Mouse (Mus musculus): ENCODE measurements around the gene Nae1. TPM values are rescaled to one million over a fixed set of nuclear protein-coding genes. Genes with fewer than 3 reads are reported as not detected.
"Not testable (repeated sequence)": the region's sequence is repeated elsewhere in the genome, so short reads cannot be mapped to it uniquely, and the experiment has no call there.

Nae1 gene
- total RNA-seq (2021) = 10 to 100 TPM; 27.2 to 31.8 TPM

DNA sequence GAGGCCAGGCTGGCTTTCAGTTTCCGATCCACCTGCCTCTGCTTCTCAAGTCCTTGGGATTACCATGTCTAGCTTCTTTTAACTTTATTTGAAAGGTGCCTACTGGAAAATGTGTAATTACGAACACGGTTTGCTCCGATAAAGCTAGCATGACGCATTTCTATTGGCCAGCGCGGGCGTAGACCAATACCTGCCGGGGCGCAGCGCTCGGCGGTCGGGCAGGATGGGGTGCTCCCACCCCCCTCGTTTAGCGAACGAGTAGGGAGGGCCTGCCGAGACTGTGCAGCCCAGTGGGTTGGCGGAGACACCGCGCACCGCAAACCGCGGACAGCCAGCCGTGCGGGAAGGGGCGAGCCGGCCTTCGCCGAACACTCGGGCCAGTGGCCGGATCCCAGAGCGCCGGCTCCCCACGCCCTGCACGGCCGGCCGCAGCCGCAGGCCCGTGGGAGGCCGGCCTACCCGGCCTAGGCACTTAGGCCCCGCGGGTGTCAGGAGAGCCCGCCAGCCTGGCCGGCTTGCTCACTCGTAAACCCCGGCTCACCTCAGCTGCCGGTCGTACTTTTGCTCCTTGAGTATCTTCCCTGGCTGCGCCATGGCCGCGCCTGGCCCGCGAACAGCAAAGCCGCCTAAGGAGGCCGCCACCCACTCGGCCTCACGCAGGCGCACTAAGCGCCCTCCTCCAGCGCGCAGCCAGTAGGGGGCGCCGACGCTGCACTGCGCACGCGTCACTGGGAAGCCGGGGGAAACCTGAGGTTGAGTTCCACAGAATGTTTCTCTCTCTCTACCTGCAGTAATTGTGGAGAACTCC lies at the start of gene Nae1, which contains the start of gene Car7:
Gene Nae1, minus strand, starts transcription at position 667 of the 808 bp plus-strand sequence.
Gene Car7, plus strand, starts transcription at position 719 of the 808 bp plus-strand sequence.
- peak; percentile 96 to 98 for DNase-seq
- intact Hi-C loops (cut with DNase I) = loop anchor here (1.0 to 2.0 kb wide), 2 partner anchors 37 to 91 kb away; partner anchors contain the start of gene Dync1li2

DNA sequence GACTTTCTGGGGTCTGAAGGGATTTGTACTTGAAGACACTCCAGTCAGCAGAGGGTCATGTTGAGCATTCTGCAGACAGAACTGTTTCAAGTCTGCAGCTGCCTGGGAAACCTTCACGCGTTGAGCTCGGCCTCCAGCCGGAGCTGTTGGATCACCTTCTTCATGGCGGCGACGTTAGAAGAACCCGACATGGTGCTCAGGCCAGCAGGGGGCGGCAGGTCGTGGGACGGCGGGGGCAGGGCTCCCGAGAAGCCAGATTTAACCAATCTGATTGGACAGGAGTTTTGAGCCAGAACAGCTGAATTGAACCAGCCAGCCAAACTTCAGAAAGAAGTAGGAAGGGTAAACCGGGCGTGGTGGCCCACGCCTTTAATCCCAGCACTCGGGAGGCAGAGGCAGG lies 43.2 kb upstream of the Nae1 start:
- intact Hi-C loops (cut with DNase I); DNase-seq: not testable (repeated sequence)

DNA sequence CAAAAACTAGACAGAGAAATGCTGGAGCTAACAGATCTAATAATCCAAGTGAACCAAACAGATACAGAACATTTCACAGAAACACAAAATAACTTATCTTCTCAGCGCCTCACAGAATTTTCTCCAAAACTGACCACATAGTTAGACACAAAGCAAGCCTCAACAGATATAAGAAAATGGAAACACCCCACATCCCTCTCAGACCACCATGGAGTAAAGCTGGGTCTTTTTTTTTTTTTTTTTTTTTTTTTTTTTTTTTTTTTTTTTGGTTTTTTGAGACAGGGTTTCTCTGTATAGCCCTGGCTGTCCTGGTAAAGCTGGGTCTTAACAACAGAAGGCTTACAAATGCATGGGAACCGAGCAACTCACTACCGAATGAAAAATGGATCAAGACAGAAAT lies 42.4 kb upstream of the Nae1 start:
- DNase-seq = no peak
- intact Hi-C loops (cut with DNase I) = no loop called here

DNA sequence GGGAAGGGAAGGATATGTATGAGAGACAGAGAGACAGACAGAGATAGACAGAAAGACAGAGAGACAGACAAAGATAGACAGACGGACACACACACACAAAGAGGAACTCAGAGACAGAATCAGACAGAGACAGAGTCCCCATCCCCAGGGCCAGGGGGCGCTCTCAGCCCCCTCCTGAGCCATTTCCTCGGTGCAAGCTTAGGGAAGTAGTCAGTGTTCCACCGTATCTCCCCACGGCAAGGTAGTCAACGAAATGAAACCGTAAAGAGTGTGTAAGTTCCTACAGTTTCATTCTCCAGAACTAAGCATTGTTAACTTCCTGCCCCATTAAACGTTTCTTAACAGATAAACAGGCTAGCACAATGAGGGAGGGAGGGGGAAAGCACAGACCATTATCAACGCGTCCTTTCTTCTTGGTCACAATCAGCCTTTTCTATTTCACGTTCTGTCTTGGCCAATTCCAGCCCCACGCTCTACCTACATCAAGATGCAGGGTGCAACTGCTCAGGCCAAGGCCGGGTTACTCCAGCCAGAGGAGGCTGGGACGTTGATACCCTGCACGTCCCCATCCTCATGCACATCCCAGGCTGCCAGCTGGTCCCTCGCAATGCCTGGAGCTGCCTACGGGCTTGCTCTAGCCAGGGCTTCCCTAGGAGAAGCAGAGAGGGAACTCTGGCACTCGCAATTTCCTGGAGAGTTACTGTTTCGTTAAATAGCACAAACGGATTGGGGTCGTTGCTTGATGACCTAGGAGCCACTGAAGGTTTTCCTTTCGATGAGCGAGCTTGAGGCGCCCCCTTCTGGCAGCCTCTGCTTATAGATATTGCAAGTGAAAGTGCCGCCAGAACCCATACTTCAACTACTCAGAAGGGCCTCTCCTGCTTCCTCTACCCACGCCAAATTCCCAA lies 36.3 kb upstream of the Nae1 start:
- intact Hi-C loops (cut with DNase I) = loop anchor here (1.0 to 5.0 kb wide), 5 partner anchors 36 to 423 kb away; partner anchors contain the start of genes Car7, Cklf, Dync1li2 and Nae1
- peak; percentile 87 to 92 for DNase-seq

DNA sequence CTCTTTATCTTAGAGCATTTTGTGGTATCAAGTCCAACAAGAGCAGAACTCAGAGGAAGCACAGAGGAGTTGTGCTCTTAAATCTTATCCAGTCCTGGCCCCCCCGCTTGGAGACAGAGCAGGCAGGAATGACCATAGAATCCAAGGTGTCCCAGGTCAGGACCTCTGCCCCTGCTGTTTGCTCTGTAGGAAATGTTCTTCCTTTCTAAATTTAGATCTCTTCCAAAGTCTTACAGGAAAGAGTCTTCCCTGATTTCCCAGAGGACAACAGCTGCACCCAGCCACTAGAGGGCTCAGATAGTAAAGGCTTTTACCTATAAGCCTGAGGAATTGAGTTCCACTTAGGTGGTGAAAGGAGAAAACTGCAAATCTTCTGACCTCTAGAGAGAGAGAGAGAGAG lies 35.1 kb upstream of the Nae1 start:
- intact Hi-C loops (cut with DNase I) = loop anchor here (10.0 kb wide), 1 partner anchor 475 kb away; no protein-coding TSS in a partner anchor
- peak; percentile 28 to 31 for DNase-seq

DNA sequence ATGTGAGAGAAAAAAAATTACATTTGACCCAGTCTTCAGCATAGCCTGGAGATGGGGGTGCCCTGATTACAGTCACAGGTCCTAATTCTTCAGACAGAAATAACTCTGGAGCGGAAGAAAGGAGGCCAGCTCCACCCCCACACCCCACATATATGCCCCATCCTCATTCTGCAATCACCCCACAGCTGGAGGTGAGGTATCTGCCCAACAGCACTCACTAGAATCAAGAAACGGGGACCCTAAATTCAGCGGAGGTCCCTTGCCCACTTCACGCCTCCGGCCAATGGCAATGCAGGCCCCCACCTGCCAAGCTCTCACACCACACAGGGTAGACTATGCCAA lies 31.0 kb upstream of the Nae1 start:
- no peak for DNase-seq
- intact Hi-C loops (cut with DNase I) = loop anchor here (10.0 kb wide), 1 partner anchor 471 kb away; no protein-coding TSS in a partner anchor

DNA sequence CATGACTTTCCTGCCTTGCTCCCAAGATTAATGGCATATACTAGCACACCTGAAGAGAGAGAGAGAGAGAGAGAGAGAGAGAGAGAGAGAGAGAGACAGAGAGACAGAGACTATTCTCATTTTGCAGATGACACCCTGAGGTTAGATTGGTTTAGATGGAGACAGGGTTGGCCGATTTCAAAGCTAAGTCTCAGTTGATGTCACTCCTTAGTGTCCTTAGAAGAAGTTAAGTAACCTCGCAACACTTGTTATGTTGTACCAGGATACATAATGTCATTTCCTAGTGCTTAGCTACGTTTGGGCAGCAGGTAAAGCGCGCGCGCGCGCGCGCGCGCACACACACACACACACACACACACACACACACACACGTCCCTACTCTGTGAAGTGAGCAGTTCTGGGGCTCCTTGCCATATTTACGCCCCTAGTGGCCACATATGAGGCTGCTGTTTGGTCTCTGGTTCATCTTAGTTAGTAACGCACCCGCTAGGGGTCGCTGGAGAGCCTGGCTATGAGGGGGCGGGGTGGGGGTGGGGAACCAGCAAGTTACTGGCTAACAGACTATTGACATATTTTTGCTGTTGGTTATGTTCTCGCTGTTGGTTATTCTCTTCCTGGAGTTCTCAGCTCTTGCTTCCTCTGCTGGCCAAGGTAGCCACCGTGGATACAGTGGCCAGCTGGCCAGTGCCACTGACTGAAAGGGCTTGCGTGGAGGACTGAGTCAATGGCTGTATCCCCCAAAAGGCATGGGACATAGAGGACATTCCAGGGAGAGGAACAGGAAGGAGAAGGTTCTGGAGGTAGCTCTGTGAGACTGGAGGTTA lies 30.4 kb upstream of the Nae1 start:
- DNase-seq = peak; percentile 84 to 89
- intact Hi-C loops (cut with DNase I) = loop anchor here (10.0 kb wide), 1 partner anchor 470 kb away; no protein-coding TSS in a partner anchor

DNA sequence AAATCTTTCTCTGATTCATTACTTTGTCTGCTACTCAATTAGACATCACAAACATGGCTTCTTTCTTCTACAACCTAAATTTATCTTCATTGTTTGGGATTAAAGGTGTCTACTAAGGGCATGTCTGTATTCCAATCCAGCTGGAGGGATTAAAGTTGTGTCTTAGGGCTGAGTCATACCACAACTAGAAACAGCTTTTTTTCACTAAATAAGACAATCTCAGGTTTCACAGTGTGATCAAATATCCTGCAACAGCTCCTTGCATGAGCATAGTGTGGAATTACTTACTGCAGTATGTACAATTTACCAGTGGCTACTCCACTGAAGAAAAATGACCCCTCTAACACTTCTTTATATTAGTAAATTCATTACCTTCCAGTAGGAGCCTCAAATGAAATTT lies 26.3 kb upstream of the Nae1 start:
- intact Hi-C loops (cut with DNase I) = loop anchor here (10.0 kb wide), 1 partner anchor 466 kb away; no protein-coding TSS in a partner anchor

DNA sequence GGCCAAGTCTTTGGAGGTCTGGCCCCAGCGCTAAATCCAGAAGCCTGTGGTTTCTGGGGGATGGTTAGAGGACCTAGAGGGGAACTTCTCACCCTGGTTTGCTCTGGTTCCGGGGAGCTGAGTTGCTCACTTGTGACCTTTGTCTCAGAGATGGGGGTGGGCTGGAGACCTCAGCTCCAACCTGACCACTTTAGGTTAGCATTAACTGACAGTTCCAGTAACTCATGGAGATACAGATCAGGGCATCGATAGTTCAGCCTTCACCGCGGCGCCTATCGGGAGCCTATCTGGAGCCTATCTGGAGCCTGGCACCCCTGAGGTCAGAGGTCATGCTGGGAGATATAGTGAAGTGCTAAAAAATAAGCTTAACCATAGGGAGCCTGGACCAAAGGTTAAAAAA lies 22.8 kb upstream of the Nae1 start:
- intact Hi-C loops (cut with DNase I) = no loop called here
- no peak for DNase-seq

More for the DNA sequence above, 26.3 kb upstream of the Nae1 start:
- DNase-seq = no peak

DNA sequence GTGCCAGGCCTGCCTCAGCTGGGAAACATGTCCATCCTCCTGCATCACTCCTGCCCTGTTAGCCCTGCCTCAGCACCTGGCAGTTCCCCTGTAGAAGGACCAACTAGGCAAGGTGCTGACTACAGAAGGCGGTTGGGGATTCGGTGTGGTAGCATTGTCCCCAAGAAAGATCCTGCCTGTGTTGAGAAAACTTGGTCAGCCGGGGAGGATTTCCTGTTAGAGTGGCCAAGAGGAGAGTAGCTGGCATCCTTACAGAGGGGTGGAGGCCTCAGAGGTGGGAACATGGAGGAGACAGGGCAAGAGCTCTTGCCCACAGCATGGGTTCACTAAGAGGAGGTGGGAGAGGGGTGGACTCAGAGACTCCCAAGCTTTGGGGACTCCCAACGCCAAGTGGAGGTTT lies 20.8 kb upstream of the Nae1 start:
- no peak for DNase-seq
- intact Hi-C loops (cut with DNase I) = no loop called here

DNA sequence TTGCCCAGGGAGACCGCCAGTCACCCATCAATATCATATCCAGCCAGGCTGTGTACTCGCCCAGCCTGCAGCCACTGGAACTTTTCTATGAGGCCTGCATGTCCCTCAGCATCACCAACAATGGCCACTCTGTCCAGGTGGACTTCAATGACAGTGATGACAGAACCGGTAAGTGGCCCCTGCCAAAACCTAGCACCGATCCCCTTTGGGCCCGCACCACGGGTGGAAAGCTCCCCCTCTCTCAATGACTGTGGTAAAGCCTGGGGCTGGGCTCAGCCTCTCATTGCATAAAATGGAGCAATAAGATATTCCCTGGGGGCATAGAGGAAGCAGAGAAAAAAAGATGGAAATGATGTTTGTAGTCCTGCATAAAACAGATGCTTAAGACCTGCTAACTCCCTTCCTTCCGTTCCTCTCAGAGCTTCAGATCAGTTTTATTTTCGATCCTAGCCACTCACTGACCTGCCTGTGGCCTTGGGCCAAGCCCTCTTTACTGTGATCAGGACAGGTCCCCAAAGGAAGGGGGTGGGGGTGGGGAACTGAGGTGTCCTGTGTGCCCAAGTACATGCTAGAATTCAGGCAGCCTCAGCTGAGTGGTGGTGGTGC lies 9.1 kb upstream of the Nae1 start:
- intact Hi-C loops (cut with DNase I) = no loop called here

DNA sequence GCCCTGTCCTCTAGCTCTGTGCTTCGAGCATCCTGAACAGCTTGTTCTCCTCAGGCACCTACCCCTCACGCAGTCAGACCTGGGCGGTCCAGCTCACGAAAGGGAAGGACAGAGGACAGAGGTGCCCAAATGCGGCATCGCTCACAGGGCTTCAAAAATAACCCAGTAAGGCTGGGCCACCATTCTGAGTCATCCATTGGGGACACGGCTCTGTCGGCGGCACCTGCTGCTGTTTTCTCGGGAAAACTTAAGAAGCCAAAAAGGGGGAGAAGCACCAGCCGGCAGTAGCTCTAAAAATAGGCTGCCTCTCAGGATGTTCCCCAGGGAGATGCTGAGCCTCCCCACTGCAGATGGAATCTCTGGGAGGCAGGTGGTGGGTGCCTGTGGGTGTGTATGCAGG lies 7.7 kb upstream of the Nae1 start:
- intact Hi-C loops (cut with DNase I) = no loop called here
- no peak for DNase-seq

More for the DNA sequence above, 9.1 kb upstream of the Nae1 start:
- DNase-seq = peak in 1 of 2 experiments; percentile 30

DNA sequence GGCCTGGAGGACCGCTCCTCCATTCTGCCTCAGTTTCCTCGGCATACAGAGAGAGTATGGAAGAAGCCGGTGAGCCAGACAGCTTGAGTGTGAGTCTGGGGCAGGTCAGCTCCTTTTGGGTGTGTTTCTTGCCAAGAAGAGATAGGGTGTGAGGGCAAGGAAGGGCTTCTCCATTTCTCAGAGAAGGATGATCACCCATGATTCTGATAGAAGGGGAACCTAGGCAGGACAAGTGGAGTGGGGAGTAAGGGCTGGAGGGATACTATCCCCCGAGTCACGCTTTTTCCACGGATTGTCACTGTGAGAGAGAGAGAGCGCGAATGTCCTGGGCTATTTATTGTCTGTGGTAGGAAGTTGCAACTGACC lies 7.1 kb upstream of the Nae1 start:
- intact Hi-C loops (cut with DNase I) = no loop called here
- no peak for DNase-seq

DNA sequence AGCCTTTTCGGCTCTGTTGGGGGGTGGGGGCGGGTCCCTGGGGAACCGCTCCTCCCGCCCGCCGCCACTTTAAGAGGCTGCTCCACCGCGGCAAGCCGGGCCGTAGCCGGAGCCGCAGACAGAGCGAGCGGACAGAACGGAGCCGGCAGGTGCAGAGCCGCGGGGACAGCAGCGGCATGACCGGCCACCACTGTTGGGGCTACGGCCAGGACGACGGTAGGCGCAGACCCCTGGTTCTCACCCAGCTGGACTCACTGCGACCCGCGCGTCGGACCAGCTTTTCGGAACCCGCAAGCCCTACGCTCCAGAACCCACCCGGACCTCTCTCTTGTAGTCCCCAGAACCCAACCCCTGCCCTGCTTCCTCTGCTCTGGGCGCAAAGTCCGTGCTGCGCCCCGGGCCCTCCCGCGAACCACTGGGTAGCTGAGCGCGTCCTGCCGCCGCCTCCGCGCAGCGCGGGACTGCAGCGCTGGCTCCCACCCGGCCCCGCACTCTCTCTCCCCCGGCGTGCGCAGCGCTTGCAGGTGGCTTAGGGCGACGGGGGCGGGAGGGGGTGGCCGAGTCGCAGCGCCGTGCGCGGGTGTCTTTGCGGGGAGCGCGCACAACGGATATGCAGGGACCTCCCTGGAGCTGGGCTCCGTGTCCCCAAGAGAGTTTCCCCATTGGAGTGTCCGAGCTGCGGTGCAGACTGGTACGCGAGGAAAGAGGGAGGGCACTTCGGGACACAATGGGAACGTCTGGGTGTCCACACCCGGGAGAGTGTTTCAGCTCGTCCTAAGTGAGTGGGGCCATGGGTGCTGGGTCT lies 6.5 kb upstream of the Nae1 start:
- intact Hi-C loops (cut with DNase I) = no loop called here
- DNase-seq = peak in 1 of 2 experiments; percentile 28

DNA sequence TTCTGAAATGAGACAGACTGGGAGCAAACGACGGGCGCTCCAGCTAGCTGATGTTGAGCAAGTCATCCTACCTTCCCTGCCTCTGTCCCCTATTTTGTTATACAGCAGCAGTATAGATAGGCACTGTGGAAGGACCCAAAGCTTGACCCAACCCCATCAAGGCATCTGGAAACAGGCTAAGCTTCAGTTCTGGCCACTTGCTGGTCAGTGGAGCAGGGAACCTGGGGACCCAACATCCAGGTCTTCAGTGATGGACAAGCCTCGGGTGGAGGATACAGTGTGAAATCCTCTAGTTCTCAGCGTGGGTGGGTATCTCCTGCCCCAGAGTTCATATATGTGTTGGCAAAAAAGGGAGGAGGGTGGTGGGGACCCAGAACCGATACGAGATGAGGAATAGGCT lies 5.8 kb upstream of the Nae1 start:
- intact Hi-C loops (cut with DNase I) = no loop called here

DNA sequence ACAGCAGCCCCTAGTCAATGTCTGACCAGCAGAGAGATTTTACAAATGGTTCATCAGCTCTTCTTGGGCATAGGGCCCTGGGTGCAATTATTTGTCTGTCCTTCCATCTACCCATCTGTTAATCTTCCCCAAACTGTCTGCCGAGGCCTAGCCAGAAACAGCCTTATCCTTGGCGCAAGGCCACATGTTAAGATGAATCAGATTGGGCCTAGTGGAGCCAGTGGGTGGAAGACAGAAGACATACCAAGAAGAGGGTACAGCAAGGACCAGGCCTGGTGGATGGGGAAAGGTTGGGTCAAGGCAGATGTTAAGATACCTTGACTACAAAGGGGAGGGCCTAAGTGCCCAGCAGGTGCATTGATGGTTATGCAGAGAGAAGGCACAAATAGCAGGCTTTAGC lies 5.1 kb upstream of the Nae1 start:
- intact Hi-C loops (cut with DNase I) = no loop called here
- no peak for DNase-seq

More for the DNA sequence above, 5.8 kb upstream of the Nae1 start:
- DNase-seq = no peak

DNA sequence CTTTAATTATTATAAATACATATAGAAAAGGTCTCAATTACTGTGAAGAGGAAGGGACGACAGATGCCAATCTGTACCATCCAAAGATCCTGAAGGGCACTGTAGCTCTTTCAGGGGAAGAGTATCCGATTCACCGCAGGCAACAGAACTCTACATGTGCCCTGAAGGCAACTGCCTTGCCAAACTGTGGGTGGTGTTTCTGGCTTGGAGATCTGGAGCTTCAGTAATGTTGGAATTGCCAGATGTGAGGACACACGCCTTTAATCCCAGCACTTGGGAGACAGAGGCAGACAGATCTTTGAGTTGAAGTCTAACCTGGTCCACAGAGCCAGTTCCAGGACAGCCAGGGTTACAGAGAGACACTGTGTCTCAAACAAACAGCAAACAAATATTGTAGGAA lies 4.5 kb upstream of the Nae1 start:
- intact Hi-C loops (cut with DNase I) = no loop called here
- DNase-seq = no peak

DNA sequence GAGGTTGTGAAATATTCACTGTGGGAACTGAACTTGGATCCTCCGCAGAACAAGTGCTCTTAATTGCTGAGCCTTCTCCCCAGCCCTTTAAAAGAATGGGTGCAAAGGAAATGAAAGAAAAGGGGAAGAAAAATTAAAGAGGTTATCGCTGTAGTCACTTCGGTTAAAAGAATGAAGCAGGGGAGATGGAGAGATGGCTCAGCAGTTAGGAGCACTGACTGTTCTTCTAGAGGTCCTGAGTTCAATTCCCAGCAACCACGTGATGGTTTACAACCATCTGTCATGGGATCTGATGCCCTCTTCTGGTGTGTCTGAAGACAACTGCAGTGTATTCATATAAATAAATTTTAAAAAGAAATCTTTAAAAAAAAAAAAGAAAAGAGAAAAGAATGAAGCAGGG lies 1.6 kb upstream of the Nae1 start:
- no peak for DNase-seq
- intact Hi-C loops (cut with DNase I) = no loop called here

DNA sequence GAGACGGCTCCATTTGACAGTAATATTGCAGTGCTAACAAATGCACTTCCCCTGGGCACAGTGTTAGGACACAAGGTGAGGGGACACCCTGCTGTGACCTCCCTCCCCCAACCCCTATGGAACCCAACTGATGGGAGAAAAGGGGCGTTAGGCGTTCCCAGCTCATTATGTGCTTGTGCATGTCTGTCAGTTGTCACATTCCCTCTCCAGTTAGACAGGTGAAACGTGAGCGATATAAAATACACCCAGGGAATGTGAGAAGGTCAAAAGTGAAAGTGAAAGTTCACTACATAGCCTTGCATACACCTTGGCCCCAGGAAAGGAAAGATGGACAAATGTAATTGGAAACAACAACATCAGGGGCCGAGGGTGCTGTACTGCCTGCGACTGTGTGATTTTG lies 941 bp upstream of the Nae1 start:
- intact Hi-C loops (cut with DNase I) = loop anchor here (2.0 kb wide), 1 partner anchor 93 kb away; the partner anchor contains the start of gene Dync1li2
- no peak for DNase-seq

Data from heart, postnatal 36 days (tissue).